Mouse (Mus musculus) splenic B cell, adult 2 months (primary cell): ENCODE results near the gene Rab11fip4.

ENCODE experiments used
- DNase-seq: peaks from one replicate; pipeline ENCODE4 v3.0.0-alpha.2; 2011; ENCODE audit warnings: low read depth, low spot score
- H3K27me3 ChIP-seq: 2 replicates; pipeline ENCODE4 v1.6.1; 2012; ENCODE audit warnings: mild to moderate bottlenecking, low read length, moderate library complexity, mixed read lengths; ENCODE audit not compliant: control insufficient read depth, poor library complexity, insufficient read depth, severe bottlenecking
- H3K36me3 ChIP-seq: 2 replicates; pipeline ENCODE4 v1.6.1; 2012; ENCODE audit warnings: mild to moderate bottlenecking, low read length, moderate library complexity, mixed read lengths; ENCODE audit not compliant: control insufficient read depth, poor library complexity, insufficient read depth, severe bottlenecking

The Rab11fip4 gene

GRCm38 (mm10) chr11:79714082-79714742 lies 123.2 kb downstream of the Rab11fip4 start:
- Histone ChIP-seq H3K36me3 (no peaks in the 10 kb centered on the region), H3K27me3 (no peaks in the 10 kb centered on the region)
- no peak for DNase-seq

GRCm38 (mm10) chr11:79714743-79715110 lies 123.7 kb downstream of the Rab11fip4 start:
- no peak for DNase-seq
- Histone ChIP-seq H3K36me3 (no peaks in the 10 kb centered on the region), H3K27me3 (no peaks in the 10 kb centered on the region)

- Histone ChIP-seq H3K36me3 (no peaks in the 10 kb centered on the region), H3K27me3 (no peaks in the 10 kb centered on the region)
- no peak for DNase-seq
These were observed 124.3 kb downstream of the Rab11fip4 start for GRCm38 (mm10) chr11:79715316-79715715.

- no peak for DNase-seq
- no peaks in the 10 kb centered on the region for H3K36me3 ChIP-seq
These were observed 124.9 kb downstream of the Rab11fip4 start for GRCm38 (mm10) chr11:79715733-79716452.

GRCm38 (mm10) chr11:79716453-79716749 lies 125.4 kb downstream of the Rab11fip4 start:
- Histone ChIP-seq H3K36me3 (no peaks in the 10 kb centered on the region), H3K27me3 (no peaks in the 10 kb centered on the region)
- no peak for DNase-seq

More at GRCm38 (mm10) chr11:79715733-79716452, 124.9 kb downstream of the Rab11fip4 start:
- no peaks in the 10 kb centered on the region for H3K27me3 ChIP-seq

- Histone ChIP-seq H3K27me3 (no peaks in the 10 kb centered on the region), H3K36me3 (no peaks in the 10 kb centered on the region)
- DNase-seq, result no peak
These were observed 126.3 kb downstream of the Rab11fip4 start for GRCm38 (mm10) chr11:79717271-79717670.

GRCm38 (mm10) chr11:79717801-79718200 lies 126.8 kb downstream of the Rab11fip4 start:
- no peaks in the 10 kb centered on the region for H3K36me3 ChIP-seq
- no peaks in the 10 kb centered on the region for H3K27me3 ChIP-seq
- DNase-seq, result no peak

GRCm38 (mm10) chr11:79718202-79718601 lies 127.2 kb downstream of the Rab11fip4 start:
- no peak for DNase-seq
- H3K36me3 ChIP-seq, result no peaks in the 10 kb centered on the region
- H3K27me3 ChIP-seq, result no peaks in the 10 kb centered on the region

- Histone ChIP-seq H3K36me3 (no peaks in the 10 kb centered on the region), H3K27me3 (no peaks in the 10 kb centered on the region)
- DNase-seq, result no peak
These were observed 127.9 kb downstream of the Rab11fip4 start for GRCm38 (mm10) chr11:79718829-79719346.

GRCm38 (mm10) chr11:79720737-79721136 lies 129.7 kb downstream of the Rab11fip4 start:
- DNase-seq, result no peak
- Histone ChIP-seq H3K27me3 (no peaks in the 10 kb centered on the region), H3K36me3 (no peaks in the 10 kb centered on the region)

- Histone ChIP-seq H3K27me3 (no peaks in the 10 kb centered on the region), H3K36me3 (no peaks in the 10 kb centered on the region)
- DNase-seq, result no peak
These were observed 131.8 kb downstream of the Rab11fip4 start for GRCm38 (mm10) chr11:79722811-79723210.

GRCm38 (mm10) chr11:79725005-79725404 lies 134.0 kb downstream of the Rab11fip4 start:
- no peaks in the 10 kb centered on the region for H3K36me3 ChIP-seq
- no peak for DNase-seq
- no peaks in the 10 kb centered on the region for H3K27me3 ChIP-seq

GRCm38 (mm10) chr11:79729231-79730047 lies 138.4 kb downstream of the Rab11fip4 start:
- H3K27me3 ChIP-seq, result no peaks in the 10 kb centered on the region
- no peak for DNase-seq
- no peaks in the 10 kb centered on the region for H3K36me3 ChIP-seq

GRCm38 (mm10) chr11:79730462-79730861 lies 139.4 kb downstream of the Rab11fip4 start:
- no peak for DNase-seq
- Histone ChIP-seq H3K36me3 (no peaks in the 10 kb centered on the region), H3K27me3 (no peaks in the 10 kb centered on the region)

- no peaks in the 10 kb centered on the region for H3K27me3 ChIP-seq
- no peak for DNase-seq
- H3K36me3 ChIP-seq, result no peaks in the 10 kb centered on the region
These were observed 140.5 kb downstream of the Rab11fip4 start for GRCm38 (mm10) chr11:79731476-79731875.
